Mouse (Mus musculus) erythroblast, embryonic 14.5 days (primary cell): Measurements from ENCODE around the gene Il1r2.

Source experiments
- GATA1 ChIP-seq: IDR thresholded peaks from 2 replicates; pipeline ENCODE4 v1.6.1; 2012; ENCODE audit warnings: low read length, inconsistent platforms, mixed read lengths
- TAL1 ChIP-seq: IDR thresholded peaks from 3 replicates; pipeline ENCODE4 v1.6.1; 2012; ENCODE audit warnings: low read length, inconsistent platforms, mixed read lengths

- TF ChIP-seq GATA1, result no peak
- no peak for TF ChIP-seq TAL1
These were observed 57.8 kb downstream of the Il1r2 start for GRCm38 (mm10) chr1:40131631-40132030.
